Comparison of ENCODE assay signal across 21 mouse cellular contexts in genomic region chr19:34803396-34803795, GRCm38 (mm10). TPM values are rescaled to one million over a fixed set of nuclear protein-coding genes. Genes with fewer than 3 reads are reported as not detected.
DNase-seq lines count a peak whose midpoint lies in the region; ATAC-seq and TF ChIP-seq lines count a peak whose summit lies in the region.
"Had no signal": no experiment of that assay in that cellular context is flagged by ENCODE, and none has a peak within 500 bp of the region (broad histone marks: within the 10 kb centered on the region; RNA-seq: fewer than 3 reads in every experiment).

No protein-coding gene starts in this region.

- peak overlapping the region; percentile 47 for H3K27ac ChIP-seq in kidney, adult 2 months (ENCODE audit: insufficient read depth, low read depth, low read length)
- no peak overlapping the region for H3K27ac ChIP-seq in midbrain, embryonic 11.5 days (ENCODE audit: low read depth, low read length)
- no peak overlapping the region for H3K27ac ChIP-seq in midbrain, embryonic 13.5 days

- peaks cover 17% of the 10 kb centered on the region; the same call in 1 of the 2 replicates for H3K4me1 ChIP-seq in kidney, adult 2 months (ENCODE audit: control insufficient read depth, insufficient read depth, low read length)
- H3K4me1 ChIP-seq in midbrain, embryonic 11.5 days (ENCODE audit: control insufficient read depth, insufficient read depth, low read length): no peaks in the 10 kb centered on the region
- H3K4me1 ChIP-seq in midbrain, embryonic 13.5 days (replicated peaks): peaks cover 8% of the 10 kb centered on the region; the same call in 1 of the 2 replicates

- H3K9ac ChIP-seq in midbrain, embryonic 11.5 days (ENCODE audit: low read length): no peak overlapping the region
- no peak overlapping the region for H3K9ac ChIP-seq in midbrain, embryonic 13.5 days (replicated peaks)

- H3K9me3 ChIP-seq in midbrain, embryonic 11.5 days (ENCODE audit: control insufficient read depth, low read length): no peaks in the 10 kb centered on the region
- H3K9me3 ChIP-seq in midbrain, embryonic 13.5 days: no peaks in the 10 kb centered on the region
- H3K9me3 ChIP-seq: G1E had no signal

- ATAC-seq in midbrain, embryonic 11.5 days (ENCODE audit: low FRiP score): no peak
- ATAC-seq in midbrain, embryonic 13.5 days: no peak
- ATAC-seq: activated CD4-positive, CD25-positive, alpha-beta regulatory T cell, adult 4 months; CD4-positive, CD25-positive, alpha-beta regulatory T cell, adult 4 months; Patski had no signal

- no peaks in the 10 kb centered on the region for H3K36me3 ChIP-seq in kidney, adult 2 months (ENCODE audit: control insufficient read depth, insufficient read depth, low read length)
- no peaks in the 10 kb centered on the region for H3K36me3 ChIP-seq in midbrain, embryonic 11.5 days (ENCODE audit: control insufficient read depth, insufficient read depth, low read length)
- no peaks in the 10 kb centered on the region for H3K36me3 ChIP-seq in midbrain, embryonic 13.5 days

- TF ChIP-seq CTCF in kidney, adult 2 months (conservative IDR thresholded peaks at IDR 0.05; ENCODE audit: insufficient read depth, insufficient read length, low read depth, low read length): no peak

- 69% methylated on average over 4 of the region's 4 CpGs for WGBS in kidney, adult 2 months
- 90% methylated on average over 4 of the region's 4 CpGs for WGBS in midbrain, embryonic 11.5 days
- 97% methylated on average over 4 of the region's 4 CpGs for WGBS in midbrain, embryonic 13.5 days

- no peak overlapping the region for H3K4me3 ChIP-seq in kidney, adult 2 months (ENCODE audit: insufficient read depth, low read depth, low read length)
- H3K4me3 ChIP-seq in midbrain, embryonic 11.5 days (ENCODE audit: low read depth, low read length): no peak overlapping the region
- H3K4me3 ChIP-seq in midbrain, embryonic 13.5 days (replicated peaks): no peak overlapping the region

- TF ChIP-seq POLR2A in kidney, adult 2 months (IDR thresholded peaks at IDR 0.05; ENCODE audit: low read depth, low read length): no peak

- DNase-seq in kidney, adult 2 months: peak; percentile 63
- DNase-seq in kidney, postnatal 14 days: no peak
- DNase-seq in kidney, adult 9 months: peak; percentile 66
- no peak for DNase-seq in kidney, postnatal 10 days
- DNase-seq in midbrain, embryonic 11.5 days (ENCODE audit: low spot score, missing footprints): peak; percentile 19
- DNase-seq: adrenal gland, adult 2 months; adrenal gland, adult 8-10 months; adrenal gland, postnatal 10 days; adrenal gland, postnatal 14 days; adrenal gland, postnatal 25 days; adrenal gland, postnatal 36 days; B cell, adult 2 months; cerebellum, adult 11 months; cerebellum, adult 11-12 months; cerebellum, adult 18-20 months had no signal

- no peak overlapping the region for H3K4me2 ChIP-seq in midbrain, embryonic 11.5 days
- H3K4me2 ChIP-seq in midbrain, embryonic 13.5 days (replicated peaks): no peak overlapping the region

- H3K27me3 ChIP-seq in kidney, adult 2 months (replicated peaks; ENCODE audit: control insufficient read depth, insufficient read depth, low read length): no peaks in the 10 kb centered on the region
- no peaks in the 10 kb centered on the region for H3K27me3 ChIP-seq in midbrain, embryonic 11.5 days (ENCODE audit: control insufficient read depth, insufficient read depth, low read length)
- no peaks in the 10 kb centered on the region for H3K27me3 ChIP-seq in midbrain, embryonic 13.5 days
- H3K27me3 ChIP-seq: CH12.LX, Patski had no signal

RNA-seq across cellular contexts. Expression of gene Slc16a12, which starts 56.3 kb away (rescaled TPM):
- 59.6 and 61.4 TPM in 2 replicates for polyA plus RNA-seq in kidney, adult 2 months (2012; rRNA removed)
- polyA plus RNA-seq in midbrain, embryonic 11.5 days (2014; fragmentation: Nextera tagmentation; extraction: Ambion mirVana): 2.7 and 3.0 TPM in 2 replicates
- polyA plus RNA-seq in midbrain, embryonic 13.5 days (2015; fragmentation: Nextera tagmentation; extraction: Ambion mirVana): 2.1 and 2.3 TPM in 2 replicates
- polyA plus RNA-seq: activated CD4-positive, CD25-positive, alpha-beta regulatory T cell, adult 4 months; CD4-positive, CD25-positive, alpha-beta regulatory T cell, adult 4 months; G1E had no signal

Comparison
In these comparisons a context has a peak if more than half of its experiments do, and no peak if none do; other contexts are left out.
1. DNase-seq: peak in kidney, adult 2 months (single experiment), kidney, adult 9 months (single experiment) and midbrain, embryonic 11.5 days (single experiment); none in kidney, postnatal 14 days (single experiment) and kidney, postnatal 10 days (single experiment).
2. RNA of gene Slc16a12, which starts 56.3 kb away (polyA plus RNA-seq): 59.6 to 61.4 TPM in kidney, adult 2 months; 2.7 to 3.0 TPM in midbrain, embryonic 11.5 days and 2.1 to 2.3 TPM in midbrain, embryonic 13.5 days; every median in the first group is over 10 times any median in the second.